Mouse (Mus musculus) retina, postnatal 1 day (tissue): Measurements from ENCODE around the gene Grb14.

Source experiments
- DNase-seq: peaks from one replicate; pipeline ENCODE4 v3.0.0-alpha.2; 2012

Grb14 gene

DNA sequence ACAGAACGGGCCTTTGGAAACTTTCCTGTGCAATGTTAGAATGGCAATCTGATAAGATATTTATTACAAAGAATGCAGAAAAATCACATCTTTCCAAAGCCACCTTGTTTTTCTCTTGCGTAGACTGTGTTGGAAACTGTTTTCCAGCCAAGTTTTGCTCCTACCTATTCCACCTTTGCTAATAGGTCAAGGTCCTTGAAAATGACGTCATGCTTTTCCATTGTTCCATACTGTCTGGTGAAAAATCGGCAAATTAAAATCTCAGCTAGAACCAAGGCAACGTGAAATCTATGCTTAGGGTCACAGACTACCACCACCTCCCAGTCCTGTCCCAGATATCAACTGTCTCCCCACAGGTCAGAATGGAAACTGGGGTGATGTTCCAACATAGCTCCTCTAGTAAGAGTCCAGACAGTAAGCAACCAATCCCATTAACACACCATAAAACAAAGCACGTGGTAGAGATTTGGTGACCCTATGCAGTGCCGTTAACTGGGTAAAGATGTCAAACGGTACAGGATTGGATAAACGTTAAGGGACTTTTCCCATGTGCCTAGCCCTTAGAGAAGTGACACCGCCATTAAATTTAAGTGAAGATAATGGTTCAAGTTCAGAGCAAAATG is 50.9 kb downstream of the Grb14 start:
- DNase-seq: no peak

DNA sequence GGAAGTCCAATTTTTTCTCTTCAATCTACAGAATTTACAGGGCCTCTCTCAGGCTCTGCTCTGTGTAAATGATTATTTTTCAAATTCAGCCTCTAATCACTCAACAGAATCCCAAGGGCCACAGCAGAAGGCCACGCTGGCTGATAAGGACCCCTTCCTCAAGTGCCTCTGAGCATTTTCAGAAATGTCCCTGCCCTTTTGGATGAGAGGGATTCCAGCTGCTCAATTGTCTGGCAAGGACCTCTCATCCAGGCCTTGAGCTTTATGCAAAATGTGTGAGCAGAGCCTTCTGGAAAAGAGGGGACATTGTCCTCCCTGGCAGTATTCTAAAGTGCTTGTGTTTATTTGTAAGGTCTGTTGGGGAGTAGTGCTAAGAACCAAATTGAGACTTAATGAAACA is 51.7 kb downstream of the Grb14 start:
- no peak for DNase-seq

DNA sequence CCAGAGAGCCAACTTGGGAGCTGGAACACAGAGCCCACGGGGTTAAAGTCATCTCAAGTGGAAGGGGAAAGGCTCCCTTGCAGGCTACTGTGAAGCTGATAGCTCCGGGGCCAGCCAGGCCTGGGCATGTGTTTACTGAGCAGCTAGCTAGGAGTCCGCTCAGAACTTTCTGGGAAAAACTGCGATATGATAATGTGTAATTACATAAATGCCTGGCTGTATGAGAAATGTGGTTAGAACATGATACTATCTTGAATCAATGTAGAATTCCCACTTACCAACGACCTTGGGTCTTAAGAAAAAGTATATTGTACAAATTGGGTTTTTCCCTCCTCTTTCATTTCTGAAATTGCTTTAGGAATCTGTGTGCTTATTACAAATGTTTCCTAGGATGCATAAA is 53.0 kb downstream of the Grb14 start:
- no peak for DNase-seq

DNA sequence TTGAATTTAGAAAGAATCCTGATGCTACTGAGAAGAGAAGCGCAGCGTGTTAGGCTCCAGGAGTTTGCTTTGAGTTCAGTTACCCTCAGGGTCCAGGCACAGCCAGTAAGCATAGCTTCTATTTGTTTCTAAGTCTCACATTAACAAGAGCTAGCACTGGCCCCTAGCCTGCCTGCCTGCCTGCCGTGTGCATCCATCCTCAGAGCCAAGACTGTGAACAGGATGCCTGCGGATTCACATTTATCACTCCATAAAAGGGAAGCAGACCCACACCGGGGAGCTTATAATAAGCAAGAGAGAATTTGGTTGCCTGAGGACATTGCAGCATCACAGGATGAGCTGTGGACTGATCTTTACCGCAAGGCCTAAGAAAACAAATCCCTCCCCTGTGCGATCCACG is 53.8 kb downstream of the Grb14 start:
- DNase-seq: peak; percentile 32

DNA sequence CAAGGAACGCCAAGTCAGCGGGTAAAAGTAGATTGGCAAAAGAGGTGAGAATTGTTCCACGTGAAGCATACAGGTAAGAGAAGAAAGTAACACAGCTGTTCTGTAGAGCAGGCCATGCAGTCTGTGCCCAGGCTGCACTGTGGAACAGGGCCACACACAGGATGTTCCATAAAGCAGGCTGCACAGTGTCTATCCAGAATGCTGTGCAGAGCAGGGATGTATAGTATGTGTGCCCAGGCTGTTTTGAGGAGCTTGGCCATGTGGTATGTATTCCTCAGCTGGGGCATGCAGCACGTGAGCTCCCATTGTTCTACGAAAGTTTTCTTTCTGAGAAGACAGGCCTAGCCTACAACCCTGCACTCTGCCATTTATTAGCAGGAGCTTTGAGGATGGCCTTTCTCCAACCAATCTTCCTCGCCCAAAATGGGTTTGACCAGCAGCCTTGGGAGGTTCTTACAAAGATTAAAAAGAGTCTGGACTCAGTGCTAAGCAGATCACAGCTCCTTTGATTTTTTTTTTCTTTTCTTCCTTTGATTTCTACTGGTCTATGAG is 57.8 kb downstream of the Grb14 start:
- no peak for DNase-seq

DNA sequence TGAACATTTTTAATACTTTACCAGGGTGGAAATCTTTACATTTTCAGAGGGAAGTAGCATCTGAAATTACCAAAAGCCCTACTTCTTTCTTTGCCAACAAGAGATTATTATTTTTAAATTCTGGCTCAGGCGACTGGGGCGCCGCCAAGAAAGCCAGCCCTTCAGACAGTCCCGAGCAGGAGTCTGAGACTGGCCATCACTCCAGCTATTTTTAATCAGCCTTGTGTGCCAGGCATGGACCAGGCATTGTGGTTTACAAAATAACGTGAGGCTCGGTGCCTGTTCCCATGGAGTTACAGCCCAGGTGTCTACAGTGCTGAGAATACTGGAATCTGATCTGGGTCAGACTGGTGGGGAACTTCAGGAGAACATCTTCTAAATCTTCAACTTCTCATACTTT is 58.5 kb downstream of the Grb14 start:
- no peak for DNase-seq

DNA sequence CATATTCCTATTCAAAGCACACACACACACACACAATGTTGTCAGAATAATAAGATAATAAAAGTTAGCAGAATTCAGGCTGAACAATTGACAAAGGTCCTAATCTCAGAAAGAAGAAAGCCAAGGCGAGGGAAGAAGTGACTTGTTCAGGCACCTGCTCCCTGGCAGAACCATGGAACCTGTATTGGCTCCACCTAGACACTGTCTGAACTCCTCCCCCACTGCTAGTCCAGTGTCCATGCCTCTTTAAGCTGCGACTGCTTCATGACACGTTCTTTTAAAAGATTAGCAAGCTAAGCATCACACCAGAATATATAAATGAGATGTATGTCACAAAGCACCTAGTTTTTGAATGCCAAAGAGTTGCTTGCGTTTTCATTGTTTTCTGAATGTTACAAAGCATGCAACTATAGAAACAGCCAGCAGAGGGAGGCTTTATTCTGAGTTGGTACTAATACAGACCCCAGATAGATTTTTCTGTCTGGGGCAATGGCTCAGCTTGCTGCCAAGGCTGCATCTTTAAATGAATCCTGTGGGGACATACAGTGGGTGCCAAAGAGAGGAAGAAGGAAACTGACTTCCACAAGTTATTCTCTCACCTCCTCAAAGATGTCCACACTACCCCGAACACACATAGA is 59.4 kb downstream of the Grb14 start:
- DNase-seq: peak; percentile 75

DNA sequence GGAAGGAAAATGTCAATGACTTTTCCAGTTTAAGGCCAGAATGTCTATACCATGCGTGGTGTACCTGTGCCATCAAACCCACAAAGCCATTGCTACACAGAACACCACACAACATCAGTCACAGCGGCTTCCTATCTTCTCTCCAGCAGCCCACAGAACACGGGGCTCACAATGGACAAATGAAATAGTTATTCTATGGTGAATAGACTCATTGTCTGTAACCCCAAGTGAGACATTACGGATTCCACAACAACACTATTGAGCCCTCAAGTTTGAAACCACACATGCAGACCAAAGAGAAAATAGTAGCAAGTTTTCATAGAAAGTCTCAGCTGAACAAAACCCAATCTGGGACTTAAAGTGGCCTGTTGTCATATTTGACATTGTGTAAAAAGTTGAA is 62.6 kb downstream of the Grb14 start:
- DNase-seq: peak; percentile 40

DNA sequence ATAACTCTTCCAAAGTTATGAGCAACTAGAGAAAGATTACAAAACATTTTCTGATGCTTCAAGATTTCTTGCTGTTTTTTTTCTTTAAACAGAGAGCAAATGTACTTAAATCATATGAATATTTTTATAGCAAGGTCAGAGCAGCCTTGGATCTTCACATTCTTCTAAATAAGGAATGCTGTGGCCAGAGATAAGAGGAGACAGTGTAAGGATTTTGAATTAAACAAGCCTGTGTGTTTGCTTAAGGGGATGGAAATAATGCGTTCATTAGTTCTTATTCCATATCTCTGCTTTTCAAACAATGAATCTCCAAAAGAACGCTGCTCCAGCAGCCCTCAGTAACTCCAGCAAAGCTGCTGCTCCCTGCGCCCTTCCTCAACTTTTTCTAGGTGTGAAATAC is 63.4 kb downstream of the Grb14 start:
- DNase-seq: peak; percentile 72

DNA sequence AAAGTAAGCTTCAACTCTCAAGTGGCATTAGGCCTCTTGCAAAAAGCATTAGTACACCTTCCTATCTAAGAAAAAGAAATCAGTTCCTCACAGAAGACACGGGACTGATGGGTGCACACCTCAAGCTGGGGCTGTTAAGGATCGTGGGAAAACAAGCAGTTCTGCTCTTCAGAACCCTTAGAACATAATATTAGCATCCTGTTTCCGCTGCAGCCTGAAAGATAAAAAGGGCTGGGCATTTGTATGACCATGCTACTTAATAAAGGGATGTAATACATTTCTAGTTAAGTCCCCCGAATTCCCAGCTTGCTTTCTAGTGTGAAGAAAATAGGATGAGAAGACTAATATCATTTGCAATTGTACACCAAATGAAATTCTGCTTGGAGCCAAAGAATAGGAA is 65.1 kb downstream of the Grb14 start:
- no peak for DNase-seq

DNA sequence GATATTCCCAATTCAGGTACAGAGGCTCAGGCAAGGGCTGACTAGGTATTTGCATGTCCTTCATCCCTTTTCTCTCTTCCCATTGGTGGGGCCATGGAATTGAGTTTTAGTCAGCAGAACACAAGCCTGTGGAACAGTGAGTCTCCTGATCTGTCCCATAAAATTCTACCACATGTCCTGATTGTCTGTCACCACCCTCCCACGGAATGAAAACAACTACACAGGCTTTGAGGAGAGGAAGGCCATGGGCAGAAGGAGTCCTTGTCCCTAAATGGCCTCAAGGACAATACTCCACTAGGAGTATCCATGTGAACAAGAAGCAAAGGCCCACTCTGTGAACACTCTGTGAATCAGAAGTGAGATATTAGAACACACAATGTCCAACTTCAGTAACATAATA is 69.3 kb downstream of the Grb14 start:
- no peak for DNase-seq

DNA sequence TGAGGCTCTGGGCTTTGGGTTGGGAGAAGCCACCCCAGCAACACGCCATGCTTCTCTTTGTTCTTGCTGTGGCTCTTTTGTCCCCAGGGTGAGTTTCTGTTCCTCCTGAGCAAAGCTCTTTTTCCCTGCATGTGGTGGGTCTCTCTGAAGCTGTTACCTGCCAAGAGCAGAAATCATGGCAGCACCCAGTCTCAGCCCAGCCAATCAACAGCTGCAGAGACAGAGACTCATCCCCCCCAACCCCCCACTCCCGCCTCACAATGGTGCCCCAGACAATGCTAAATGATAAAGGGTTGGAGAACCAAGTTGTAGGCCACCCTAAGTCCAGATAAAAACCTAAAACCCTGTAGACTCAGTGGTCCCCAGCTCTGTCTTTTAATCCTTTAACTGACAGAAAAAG is 75.6 kb downstream of the Grb14 start:
- no peak for DNase-seq

DNA sequence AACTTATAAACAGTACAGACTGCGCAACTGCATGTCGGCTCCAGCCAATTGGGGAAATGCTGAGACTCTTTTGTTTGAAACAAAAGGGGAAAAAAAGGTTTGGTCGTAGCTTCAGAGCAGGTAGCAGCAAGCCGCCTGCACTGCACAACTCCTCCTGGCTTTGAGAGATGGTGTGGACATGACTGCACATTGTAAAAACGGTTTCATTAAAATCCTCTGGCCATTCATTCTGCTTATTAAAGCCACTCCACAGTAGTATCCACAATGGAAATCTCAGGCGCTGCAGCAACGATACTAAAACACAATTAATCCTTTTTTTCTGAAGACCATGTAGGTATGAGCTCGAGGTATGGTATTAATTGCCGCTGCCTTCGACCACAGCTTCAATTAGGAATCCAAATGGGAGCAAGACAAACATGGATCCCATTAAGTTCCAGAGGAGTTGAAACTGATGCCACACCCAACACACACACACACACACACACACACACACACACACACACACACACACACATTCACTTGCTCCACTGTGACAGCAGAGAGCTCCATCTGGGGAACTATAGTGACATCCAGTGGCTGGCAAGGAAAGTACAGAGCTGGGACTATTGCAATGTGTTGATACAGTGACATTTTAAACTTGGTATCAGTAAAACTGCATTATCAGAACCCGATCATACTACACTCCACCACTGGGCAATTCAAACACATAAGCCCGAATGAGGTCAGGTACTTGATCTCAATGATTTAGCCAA is 76.2 kb downstream of the Grb14 start:
- peak; percentile 68 for DNase-seq

DNA sequence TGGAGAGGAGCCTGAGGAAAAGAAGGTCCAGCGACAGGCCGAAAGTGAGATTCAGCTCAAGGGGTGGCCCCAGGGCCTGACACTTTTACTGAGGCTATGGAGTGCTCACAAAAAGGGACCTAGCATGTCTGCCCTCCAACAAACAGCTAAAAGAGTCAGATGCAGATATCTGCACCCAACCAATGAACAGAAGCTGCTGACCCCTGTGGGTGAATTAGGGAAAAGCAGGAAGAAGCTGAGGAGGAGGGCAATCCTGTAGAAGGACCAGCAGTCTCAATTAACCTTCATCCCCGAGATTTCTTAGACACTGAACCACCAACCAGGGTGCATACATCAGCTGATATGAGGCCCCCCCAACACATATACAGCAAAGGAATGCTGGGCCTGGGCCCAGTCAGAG is 77.3 kb downstream of the Grb14 start:
- peak; percentile 30 for DNase-seq

DNA sequence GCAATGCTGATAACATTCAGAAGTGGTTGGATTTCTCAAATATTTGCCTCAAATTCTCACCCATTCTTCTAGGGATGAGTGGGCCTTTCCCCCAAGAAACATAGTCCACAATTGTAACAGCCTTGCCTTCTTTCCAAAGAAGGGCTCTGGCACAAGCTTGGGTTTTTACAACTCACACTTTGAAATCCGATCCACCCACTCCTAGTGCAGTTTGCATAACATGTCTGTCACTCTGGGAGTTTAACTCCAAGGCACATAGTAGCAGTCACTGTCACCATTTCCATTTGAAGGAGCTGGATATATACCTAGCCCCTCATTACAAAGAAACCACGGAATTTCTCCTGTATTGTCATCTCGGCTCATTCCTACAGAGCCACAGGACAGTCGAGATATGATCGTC is 103.9 kb downstream of the Grb14 start:
- DNase-seq: no peak

DNA sequence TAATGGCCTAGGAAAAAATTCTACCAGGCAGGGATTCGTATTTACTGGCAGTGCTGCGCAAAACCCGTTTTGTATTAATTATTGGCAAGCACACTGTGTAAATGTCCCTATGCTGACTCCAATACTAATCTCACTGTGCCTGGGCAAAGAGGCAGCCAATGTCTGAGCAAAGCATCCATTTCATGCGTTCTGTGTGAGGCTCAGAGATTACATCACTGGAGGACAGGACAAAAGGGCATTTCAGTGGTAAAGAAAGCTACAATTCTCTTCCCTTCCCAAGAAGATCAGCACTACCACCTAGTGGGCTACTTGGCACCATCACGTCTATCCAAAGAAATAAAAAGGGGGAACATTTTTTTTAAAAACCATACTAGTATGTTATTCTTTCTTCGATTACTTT is 109.3 kb downstream of the Grb14 start:
- peak; percentile 74 for DNase-seq

DNA sequence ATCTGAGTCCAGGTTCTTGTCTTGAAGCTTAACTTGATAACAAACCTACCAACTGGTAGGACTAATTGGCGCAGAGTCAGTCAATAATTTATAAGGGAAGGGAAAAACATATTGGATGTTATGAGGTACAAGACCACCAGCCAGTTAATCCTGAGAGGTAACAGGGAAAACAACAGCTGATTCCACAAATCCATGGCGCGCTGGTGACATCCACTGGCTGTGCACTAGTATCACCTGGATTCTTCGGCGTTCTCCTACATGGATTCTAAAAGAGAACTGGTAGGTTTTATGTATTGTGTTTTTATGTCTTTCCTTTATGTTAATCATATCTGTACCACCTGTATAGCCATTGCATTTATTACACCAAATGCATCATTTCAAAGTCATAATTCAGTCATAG is 119.9 kb downstream of the Grb14 start:
- DNase-seq: peak; percentile 42

DNA sequence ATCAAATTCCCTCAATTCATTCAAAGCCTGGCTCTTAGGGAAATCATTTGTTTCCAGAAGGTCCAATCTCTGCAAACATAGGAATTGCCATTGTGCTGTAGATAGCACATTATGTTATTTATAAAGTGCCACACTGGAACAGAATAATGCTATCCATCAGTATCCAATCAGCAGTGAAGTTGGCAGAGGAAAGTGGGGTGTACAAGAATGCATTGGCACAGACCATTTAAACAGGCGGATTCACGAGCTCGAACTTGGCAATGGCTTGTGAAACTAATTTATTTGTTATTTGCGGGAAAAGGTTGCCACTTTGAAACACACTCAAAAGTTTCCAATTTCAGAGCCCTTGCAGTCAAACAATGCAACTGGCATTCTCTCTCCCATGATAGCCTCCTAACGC is 126.9 kb downstream of the Grb14 start:
- DNase-seq: no peak

DNA sequence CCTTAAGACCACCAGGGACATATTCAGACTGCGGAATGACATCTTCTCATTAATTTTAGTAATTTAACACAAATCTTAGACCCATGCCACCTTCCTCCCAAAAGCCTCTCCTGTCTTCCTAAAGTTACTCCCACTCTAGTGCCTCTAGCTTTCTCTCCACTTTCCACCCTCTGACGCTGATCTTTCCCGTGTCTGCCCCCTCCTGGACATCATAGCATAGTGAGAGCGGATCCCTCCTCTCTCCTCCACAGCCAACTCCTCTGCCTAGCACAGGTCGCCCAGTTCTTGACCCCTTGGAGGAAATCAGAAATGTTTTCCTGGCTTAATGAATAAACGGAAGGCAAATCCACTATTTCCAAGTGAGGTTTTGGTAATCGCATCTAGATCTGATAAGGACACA is 131.6 kb downstream of the Grb14 start:
- DNase-seq: peak; percentile 8

DNA sequence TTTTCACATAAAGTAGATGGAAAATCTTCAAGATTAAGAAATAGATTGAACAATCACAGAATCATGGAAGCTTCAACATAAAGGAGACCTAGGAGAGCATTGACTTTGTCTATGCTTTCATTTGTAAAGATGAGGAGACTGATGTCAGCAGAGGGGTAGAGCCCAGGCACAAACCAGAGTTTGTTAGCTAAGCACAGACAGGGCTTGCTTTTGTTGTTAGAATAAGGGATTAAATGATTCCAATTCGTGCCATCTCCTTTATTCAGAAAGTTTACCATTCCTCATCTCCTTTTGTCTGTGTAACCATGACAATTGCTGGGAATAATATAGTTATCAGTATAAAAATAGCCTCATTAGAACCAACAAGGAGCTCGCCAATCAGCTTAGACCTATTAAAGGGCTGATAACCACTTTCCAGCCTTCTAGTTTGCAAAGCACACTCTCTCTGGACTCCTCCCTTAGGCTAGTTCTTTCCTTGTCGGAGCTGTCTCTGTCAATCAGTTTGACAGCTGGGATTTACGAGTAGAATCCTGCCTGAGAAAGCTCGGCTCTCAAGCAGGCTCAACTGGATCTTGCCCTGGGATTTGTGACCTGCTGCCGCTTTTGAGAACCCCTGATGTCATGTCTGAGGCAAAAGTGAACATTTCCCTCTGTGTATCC is 137.6 kb downstream of the Grb14 start:
- DNase-seq: peak; percentile 75

DNA sequence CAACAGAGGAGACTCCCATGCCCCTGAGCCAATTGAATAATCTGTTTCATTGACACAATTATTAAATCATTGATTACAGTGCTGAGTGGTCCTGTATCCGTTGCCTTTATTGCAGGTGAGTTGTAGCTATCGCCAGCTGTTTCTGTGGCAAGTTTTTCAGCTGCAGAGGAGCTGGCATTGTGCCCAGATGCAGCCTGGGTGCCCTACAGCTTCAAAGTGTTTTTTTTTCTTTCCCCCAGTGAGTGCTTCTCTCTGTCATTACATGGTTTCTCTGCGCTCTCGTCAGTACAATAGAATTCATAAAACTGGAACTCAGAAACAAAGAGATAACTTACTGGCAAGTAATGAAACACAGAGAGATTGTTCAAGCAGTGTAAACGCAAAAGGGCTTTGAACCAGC is 139.1 kb downstream of the Grb14 start:
- peak; percentile 64 for DNase-seq

DNA sequence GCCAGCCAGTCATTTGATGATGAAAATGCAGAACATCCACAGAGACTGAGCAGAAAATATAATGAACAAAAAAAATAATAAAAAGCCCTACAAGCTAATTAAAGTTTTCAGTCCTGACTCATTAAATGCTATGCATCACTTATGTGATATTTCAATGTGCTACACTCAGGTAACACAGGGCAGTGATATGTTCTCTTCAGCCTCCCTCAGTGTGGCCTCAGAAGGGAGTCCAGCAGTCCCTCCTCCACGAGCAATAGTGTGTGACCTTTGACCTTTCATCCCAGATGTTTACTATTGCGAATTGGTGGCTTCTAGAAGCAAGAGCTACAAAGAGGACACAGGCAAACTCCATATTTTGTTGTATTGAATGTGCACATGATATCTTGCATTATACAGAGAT is 146.5 kb downstream of the Grb14 start:
- no peak for DNase-seq
